Mouse (Mus musculus) C2C12 (cell line): Measurements from ENCODE around the gene Nup133.

ENCODE experiments used
- CTCF ChIP-seq: IDR thresholded peaks from one replicate; pipeline ENCODE4 v1.5.1; 2011; ENCODE audit not compliant: control insufficient read depth, insufficient read depth, insufficient read length
- FOSL1 ChIP-seq: IDR thresholded peaks from one replicate; pipeline ENCODE4 v1.8.0; 2011; ENCODE audit warnings: mild to moderate bottlenecking, low read length; ENCODE audit not compliant: poor library complexity, insufficient read depth, severe bottlenecking
- MAX ChIP-seq: IDR thresholded peaks from one replicate; pipeline ENCODE4 v1.6.1; 2011; ENCODE audit warnings: mild to moderate bottlenecking, control low read depth
- MYOD1 ChIP-seq: IDR thresholded peaks from one replicate; pipeline ENCODE4 v1.6.1; 2011; ENCODE audit warnings: low read depth; ENCODE audit not compliant: control insufficient read depth, insufficient read length
- MYOG ChIP-seq: IDR thresholded peaks from one replicate; pipeline ENCODE4 v1.6.1; 2011; ENCODE audit not compliant: control insufficient read depth, insufficient read length; ENCODE audit errors: extremely low read depth
- USF1 ChIP-seq: IDR thresholded peaks from one replicate; pipeline ENCODE4 v1.6.1; 2011; ENCODE audit warnings: low read depth, mild to moderate bottlenecking, control low read depth, moderate library complexity

DNA sequence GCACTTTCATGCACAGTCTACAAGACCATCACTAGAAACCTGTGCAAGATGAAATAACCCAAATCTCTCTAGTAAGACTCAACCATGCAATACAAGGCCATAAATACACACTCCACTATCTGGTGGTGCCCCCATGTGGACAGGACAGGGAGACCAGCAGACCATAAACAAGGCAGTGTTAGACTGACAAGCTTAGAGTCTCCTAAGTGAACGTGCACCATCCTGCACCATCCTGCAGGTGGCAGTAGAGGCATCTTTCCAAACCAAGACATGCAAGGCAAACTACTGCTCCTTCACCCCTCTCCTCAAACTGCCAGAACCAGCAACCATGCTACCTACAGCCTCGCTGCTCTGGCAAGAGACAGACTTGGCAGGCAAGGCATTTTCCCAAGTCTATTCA lies 24.3 kb downstream of the Nup133 start:
- TF ChIP-seq CTCF (peak; percentile 90), MAX (peak; percentile 51), MYOD1 (no peak), USF1 (no peak), FOSL1 (no peak), MYOG (no peak)
